Mouse (Mus musculus) spleen, postnatal 36 days (tissue): Measurements from ENCODE around the gene Prune1.

ENCODE experiments used
- DNase-seq, 2 experiments: peaks; one replicate each; pipeline ENCODE4 v3.0.0; 2022; ENCODE audit warnings: low spot score in 2 of 2, mixed read lengths in 1 of 2

Gene Prune1

GRCm38 (mm10) chr3:95281216-95282126 lies at the start of gene Prune1, which contains the start of gene Mindy1:
Gene Prune1, minus strand, starts transcription at chr3:95282076.
Gene Mindy1, plus strand, starts transcription at chr3:95281345.
- peak; percentile 99 to 100 for DNase-seq

GRCm38 (mm10) chr3:95331528-95331927 lies 49.7 kb upstream of the Prune1 start:
- DNase-seq: no peak

- no peak for DNase-seq
These were observed 47.0 kb upstream of the Prune1 start for GRCm38 (mm10) chr3:95328803-95329404.

GRCm38 (mm10) chr3:95324454-95325144 lies 42.7 kb upstream of the Prune1 start:
- DNase-seq: no peak

GRCm38 (mm10) chr3:95323429-95323828 lies 41.6 kb upstream of the Prune1 start:
- DNase-seq: no peak

GRCm38 (mm10) chr3:95319701-95320625 lies 38.1 kb upstream of the Prune1 start:
- no peak for DNase-seq

- no peak for DNase-seq
These were observed 37.2 kb upstream of the Prune1 start for GRCm38 (mm10) chr3:95319110-95319509.

- no peak for DNase-seq
These were observed 36.7 kb upstream of the Prune1 start for GRCm38 (mm10) chr3:95318548-95318947.

GRCm38 (mm10) chr3:95317414-95318080 lies 35.7 kb upstream of the Prune1 start:
- DNase-seq: peak; percentile 47 to 65

GRCm38 (mm10) chr3:95315844-95316550 lies 34.1 kb upstream of the Prune1 start:
- no peak for DNase-seq

GRCm38 (mm10) chr3:95315094-95315843 lies 33.4 kb upstream of the Prune1 start:
- peak; percentile 94 for DNase-seq

- DNase-seq: no peak
These were observed 32.7 kb upstream of the Prune1 start, which contains the start of gene Cers2 for GRCm38 (mm10) chr3:95314486-95315093. Gene Cers2, plus strand, starts transcription at chr3:95314791.

- no peak for DNase-seq
These were observed 32.2 kb upstream of the Prune1 start for GRCm38 (mm10) chr3:95314075-95314474.

- no peak for DNase-seq
These were observed 31.6 kb upstream of the Prune1 start for GRCm38 (mm10) chr3:95313476-95313875.

- peak; percentile 57 to 68 for DNase-seq
These were observed 30.7 kb upstream of the Prune1 start for GRCm38 (mm10) chr3:95312623-95313022.

GRCm38 (mm10) chr3:95310968-95311882 lies 29.3 kb upstream of the Prune1 start:
- DNase-seq: peak; percentile 43 to 66

- DNase-seq: no peak
These were observed 28.6 kb upstream of the Prune1 start for GRCm38 (mm10) chr3:95310496-95310895.

- no peak for DNase-seq
These were observed 25.2 kb upstream of the Prune1 start, which contains the start of gene Anxa9 for GRCm38 (mm10) chr3:95307100-95307499. Gene Anxa9, minus strand, starts transcription at chr3:95307176.
